Mouse (Mus musculus) olfactory bulb, adult 2 months (tissue): Measurements from ENCODE around the gene Mrpl16.

Source experiments
- CTCF ChIP-seq: fragments of 200-500 bp; IDR thresholded peaks from 2 replicates; pipeline ENCODE4 v1.5.1; 2012; ENCODE audit warnings: low read depth, mild to moderate bottlenecking, low read length, moderate library complexity; ENCODE audit not compliant: insufficient read depth
- POLR2A ChIP-seq: fragments of 200-500 bp; IDR thresholded peaks from 2 replicates; pipeline ENCODE4 v1.6.1; 2012; ENCODE audit warnings: mild to moderate bottlenecking, low read depth, low read length, moderate library complexity; ENCODE audit not compliant: insufficient read depth

- no peak for TF ChIP-seq CTCF
- TF ChIP-seq POLR2A: no peak
Measured at GRCm38 (mm10) chr19:11727304-11727703, 42.9 kb upstream of the Mrpl16 start.
